Mouse (Mus musculus) hindbrain, embryonic 11.5 days (tissue): Measurements from ENCODE around the gene Gnpat. TPM values are rescaled to one million over a fixed set of nuclear protein-coding genes. Genes with fewer than 3 reads are reported as not detected.
"Not testable (repeated sequence)": the region's sequence is repeated elsewhere in the genome, so short reads cannot be mapped to it uniquely, and the experiment has no call there.

Experiments used
- ATAC-seq: fragments of 200-750 bp; cut with Nextera tagmentation; 2 replicates; pipeline ENCODE4 v1.8.0; 2017; ENCODE audit warnings: mild to moderate bottlenecking, moderate TSS enrichment, moderate library complexity; ENCODE audit not compliant: low FRiP score
- DNase-seq: peaks from one replicate; pipeline ENCODE4 v3.0.0-alpha.2; 2015; ENCODE audit warnings: low spot score
- H3K27ac ChIP-seq: fragments of 300-500 bp; sonication (generic); 2 replicates; pipeline ENCODE4 v1.5.1; 2014; ENCODE audit warnings: mild to moderate bottlenecking, low read depth, low read length
- H3K27me3 ChIP-seq: fragments of 300-500 bp; sonication (generic); 2 replicates; pipeline ENCODE4 v1.6.1; 2014; ENCODE audit warnings: mild to moderate bottlenecking, low read length, moderate library complexity, mixed read lengths; ENCODE audit not compliant: control insufficient read depth, insufficient read depth
- H3K36me3 ChIP-seq: fragments of 300-500 bp; sonication (generic); 2 replicates; pipeline ENCODE4 v1.6.1; 2014; ENCODE audit warnings: mild to moderate bottlenecking, low read length, moderate library complexity, mixed read lengths; ENCODE audit not compliant: control insufficient read depth, insufficient read depth
- H3K4me1 ChIP-seq: fragments of 300-500 bp; sonication (generic); replicated peaks from 2 replicates; pipeline ENCODE4 v1.6.1; 2014; ENCODE audit warnings: low read length, mixed read lengths; ENCODE audit not compliant: control insufficient read depth, insufficient read depth
- H3K4me2 ChIP-seq: fragments of 300-500 bp; sonication (generic); replicated peaks from 2 replicates; pipeline ENCODE4 v1.6.1; 2014; ENCODE audit warnings: mild to moderate bottlenecking, low read depth, low read length
- H3K4me3 ChIP-seq: fragments of 300-500 bp; sonication (generic); 2 replicates; pipeline ENCODE4 v1.5.1; 2014; ENCODE audit warnings: low read depth, low read length
- H3K9ac ChIP-seq: fragments of 300-500 bp; sonication (generic); 2 replicates; pipeline ENCODE4 v1.6.1; 2014; ENCODE audit warnings: low read depth, low read length
- H3K9me3 ChIP-seq: fragments of 300-500 bp; sonication (generic); 2 replicates; pipeline ENCODE4 v1.6.1; 2016; ENCODE audit warnings: low read length; ENCODE audit not compliant: control insufficient read depth
- WGBS: fragments of 180-500 bp; shearing (Covaris S2); extraction: QIAGEN DNeasy Blood & Tissue Kit; methylation state at CpG from one replicate; pipeline ENCODE4 v1.1.7; 2014; 5-methylcytosine and 5-hydroxymethylcytosine counted together
- polyA plus RNA-seq: library from polyadenylated mRNA; unstranded; fragments of >200 nt; fragmentation: Nextera tagmentation; extraction: Ambion mirVana; gene quantifications from 2 replicates; pipeline ENCODE4 v1.2.1, GENCODE M21; 2014

Gene Gnpat
- polyA plus RNA-seq, 1 experiment from 2014 or later = 110 TPM

DNA sequence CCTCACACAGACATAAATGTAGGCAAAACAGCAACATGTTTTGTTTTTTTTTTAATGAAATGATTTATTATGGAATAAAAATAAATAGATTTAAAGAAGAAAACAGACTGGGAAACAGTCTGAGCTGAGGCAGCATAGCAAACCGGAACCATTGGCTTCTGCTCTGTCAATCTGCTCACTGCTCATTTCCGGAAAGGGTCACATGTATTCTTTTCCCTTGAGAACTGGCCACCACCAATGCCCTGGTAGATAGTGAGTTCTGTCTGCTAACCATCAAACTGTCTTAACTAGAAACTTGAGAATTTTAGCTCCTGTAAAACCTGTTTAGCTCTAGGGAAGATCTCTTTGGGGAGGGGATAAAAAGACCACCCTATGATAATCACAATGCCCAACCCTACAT lies 25.9 kb upstream of the Gnpat start:
- Histone ChIP-seq H3K9ac (no peak overlapping the region), H3K9me3 (no peaks in the 10 kb centered on the region), H3K4me1 (no peaks in the 10 kb centered on the region), H3K36me3 (peaks cover 13% of the 10 kb centered on the region; the same call in 1 of the 2 replicates), H3K4me3 (no peak overlapping the region), H3K4me2 (no peak overlapping the region), H3K27ac (no peak overlapping the region), H3K27me3 (no peaks in the 10 kb centered on the region)
- ATAC-seq (no peak), DNase-seq (no peak)
- 84% methylated on average over 2 of the region's 2 CpGs for WGBS

DNA sequence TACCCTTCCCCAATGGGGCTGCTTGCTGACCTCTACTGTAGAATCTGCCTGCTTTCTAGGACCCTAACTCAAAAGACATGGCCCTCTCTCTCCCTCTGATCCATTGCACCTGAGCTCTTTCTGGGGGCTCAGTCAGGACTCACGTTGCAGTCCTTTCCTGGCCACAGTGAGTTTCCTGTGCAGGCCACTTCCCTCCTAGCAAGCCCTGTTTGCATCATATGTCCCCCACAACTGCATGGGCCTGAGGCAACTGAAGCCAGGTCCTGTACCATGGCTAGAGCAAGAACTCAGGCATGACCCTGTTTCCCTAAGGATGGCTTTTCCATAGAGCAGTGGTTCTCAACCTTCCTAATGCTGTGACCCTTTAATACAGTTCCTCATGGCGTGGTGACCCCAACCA lies 24.9 kb upstream of the Gnpat start:
- H3K27me3 ChIP-seq = no peaks in the 10 kb centered on the region
- ATAC-seq (no peak), DNase-seq (no peak)
- 77% methylated on average over 2 of the region's 2 CpGs for WGBS
- H3K4me3 ChIP-seq = no peak overlapping the region
- H3K4me1 ChIP-seq = no peaks in the 10 kb centered on the region
- H3K36me3 ChIP-seq = peaks cover 13% of the 10 kb centered on the region; the same call in 1 of the 2 replicates
- no peak overlapping the region for H3K27ac ChIP-seq
- H3K9ac ChIP-seq = no peak overlapping the region
- H3K4me2 ChIP-seq = no peak overlapping the region
- H3K9me3 ChIP-seq = no peaks in the 10 kb centered on the region

DNA sequence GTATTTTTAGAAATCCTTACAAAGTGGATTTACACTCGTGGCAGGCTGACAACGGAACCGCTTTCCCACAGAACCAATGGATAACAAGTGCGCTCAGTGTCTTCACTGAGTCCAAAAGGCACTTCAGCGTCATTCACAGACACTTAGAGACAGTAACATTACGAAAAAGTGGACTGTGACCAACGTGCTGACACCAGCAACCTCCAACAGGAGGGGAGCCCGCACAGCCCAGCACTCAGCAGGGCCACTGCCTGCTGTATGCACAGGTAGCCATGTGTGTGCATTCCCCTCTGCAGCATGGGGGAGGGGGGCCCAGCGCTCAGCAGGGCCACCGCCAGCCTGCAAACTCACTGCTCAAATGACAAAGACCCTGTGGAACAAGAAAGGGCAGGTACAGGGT lies 23.5 kb upstream of the Gnpat start:
- no peak for ATAC-seq
- 94% methylated on average over 10 of the region's 10 CpGs for WGBS

DNA sequence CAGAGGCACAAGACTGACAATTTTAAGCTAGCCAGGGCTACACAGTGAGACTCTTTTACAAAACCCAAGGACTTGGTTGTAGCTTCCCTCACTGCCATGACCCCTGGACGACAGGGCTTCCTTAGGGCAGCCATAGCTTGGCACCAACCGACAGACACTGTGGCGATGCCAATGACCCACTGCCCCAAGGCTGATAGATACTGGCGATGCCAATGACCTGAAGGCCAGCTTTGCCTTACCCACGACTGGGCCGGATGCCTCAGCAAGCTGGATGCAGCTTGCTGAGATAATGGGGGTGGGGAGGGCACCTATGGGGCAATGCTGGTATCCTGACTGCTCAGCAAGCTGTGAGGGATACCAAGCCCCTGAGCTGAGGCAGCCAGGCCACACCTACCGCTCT lies 21.9 kb upstream of the Gnpat start:
- Histone ChIP-seq H3K9ac (no peak overlapping the region), H3K4me2 (no peak overlapping the region), H3K27me3 (no peaks in the 10 kb centered on the region), H3K27ac (no peak overlapping the region), H3K36me3 (peaks cover 13% of the 10 kb centered on the region; the same call in 1 of the 2 replicates), H3K4me3 (no peak overlapping the region), H3K4me1 (no peaks in the 10 kb centered on the region), H3K9me3 (no peaks in the 10 kb centered on the region)
- WGBS = 91% methylated on average over 7 of the region's 7 CpGs
- no peak for ATAC-seq
- no peak for DNase-seq

More for the DNA sequence above, 23.5 kb upstream of the Gnpat start:
- Histone ChIP-seq H3K4me2 (no peak overlapping the region), H3K9ac (no peak overlapping the region), H3K9me3 (no peaks in the 10 kb centered on the region), H3K4me3 (no peak overlapping the region), H3K27ac (no peak overlapping the region), H3K4me1 (no peaks in the 10 kb centered on the region), H3K36me3 (peaks cover 13% of the 10 kb centered on the region; the same call in 1 of the 2 replicates), H3K27me3 (no peaks in the 10 kb centered on the region)
- DNase-seq = no peak

DNA sequence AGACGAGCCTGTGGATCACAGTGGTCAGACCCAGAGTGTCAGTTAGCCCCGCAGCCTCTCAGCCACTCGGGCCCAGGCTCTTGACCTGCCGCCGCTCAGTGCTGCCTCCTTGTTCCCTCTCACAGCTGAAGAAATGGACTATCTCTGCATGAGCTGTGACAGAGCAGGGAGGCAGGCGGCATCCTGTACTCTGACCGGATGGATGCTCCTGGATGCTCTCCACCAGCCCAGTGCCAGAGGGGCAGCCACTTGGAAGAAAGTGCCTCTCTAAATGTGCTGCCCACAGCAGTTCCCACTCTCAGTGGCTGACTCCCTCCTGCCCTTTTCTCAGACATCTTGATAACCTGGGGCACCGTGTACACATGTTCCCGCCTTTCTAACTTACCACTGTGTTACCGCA lies 21.1 kb upstream of the Gnpat start:
- ATAC-seq (no peak), DNase-seq (no peak)
- Histone ChIP-seq H3K4me1 (no peaks in the 10 kb centered on the region), H3K4me2 (no peak overlapping the region), H3K9me3 (no peaks in the 10 kb centered on the region), H3K27ac (no peak overlapping the region), H3K9ac (no peak overlapping the region), H3K4me3 (no peak overlapping the region), H3K36me3 (peaks cover 13% of the 10 kb centered on the region; the same call in 1 of the 2 replicates), H3K27me3 (no peaks in the 10 kb centered on the region)
- 92% methylated on average over 10 of the region's 10 CpGs for WGBS

DNA sequence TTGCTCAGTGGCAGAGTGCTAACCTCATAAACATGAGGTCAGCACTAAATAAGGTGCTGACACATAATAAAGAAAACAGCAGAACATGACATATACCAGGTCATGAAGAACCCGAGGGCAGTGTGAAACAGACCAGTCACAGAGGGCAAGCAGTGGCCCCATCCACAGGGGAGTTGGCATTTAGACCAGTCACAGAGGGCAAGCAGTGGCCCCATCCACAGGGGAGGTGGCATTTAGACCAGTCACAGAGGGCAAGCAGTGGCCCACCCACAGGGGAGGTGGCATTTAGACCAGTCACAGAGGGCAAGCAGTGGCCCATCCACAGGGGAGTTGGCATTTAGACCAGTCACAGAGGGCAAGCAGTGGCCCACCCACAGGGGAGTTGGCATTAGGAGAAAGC lies 19.9 kb upstream of the Gnpat start:
- not testable (repeated sequence) for H3K27ac ChIP-seq, H3K9ac ChIP-seq, ATAC-seq, H3K4me1 ChIP-seq, H3K4me2 ChIP-seq, H3K4me3 ChIP-seq, H3K9me3 ChIP-seq, H3K27me3 ChIP-seq, DNase-seq
- peaks cover 13% of the 10 kb centered on the region; the same call in 1 of the 2 replicates for H3K36me3 ChIP-seq
- 86% methylated on average over 1 of the region's 1 CpGs for WGBS

DNA sequence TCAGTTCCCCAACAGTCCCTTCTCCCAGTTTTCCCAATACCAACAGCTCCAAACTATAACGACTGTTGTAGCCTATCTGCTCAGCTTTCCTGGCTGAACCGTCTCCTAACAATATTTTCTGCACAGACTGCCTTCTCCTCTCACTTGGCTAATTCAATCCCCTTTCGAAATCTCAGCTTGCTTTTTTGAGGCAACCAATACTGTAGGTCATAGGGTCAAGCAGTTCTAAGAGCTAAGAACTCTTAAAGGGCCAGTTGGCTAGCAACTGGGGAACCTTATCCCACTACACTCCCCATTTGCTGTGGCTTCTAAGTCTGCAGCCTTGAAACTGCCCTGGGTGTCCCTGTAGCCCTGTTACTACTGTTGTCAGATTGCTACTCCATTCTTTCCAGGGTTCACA lies 17.7 kb upstream of the Gnpat start:
- Histone ChIP-seq H3K4me3 (no peak overlapping the region), H3K9ac (no peak overlapping the region), H3K27me3 (no peaks in the 10 kb centered on the region), H3K9me3 (no peaks in the 10 kb centered on the region), H3K36me3 (peaks cover under 1% of the 10 kb centered on the region; the same call in 1 of the 2 replicates), H3K4me2 (no peak overlapping the region), H3K27ac (no peak overlapping the region), H3K4me1 (no peaks in the 10 kb centered on the region)
- ATAC-seq (no peak), DNase-seq (no peak)
- whole genome bisulfite sequencing = 77% methylated on average over 3 of the region's 3 CpGs

DNA sequence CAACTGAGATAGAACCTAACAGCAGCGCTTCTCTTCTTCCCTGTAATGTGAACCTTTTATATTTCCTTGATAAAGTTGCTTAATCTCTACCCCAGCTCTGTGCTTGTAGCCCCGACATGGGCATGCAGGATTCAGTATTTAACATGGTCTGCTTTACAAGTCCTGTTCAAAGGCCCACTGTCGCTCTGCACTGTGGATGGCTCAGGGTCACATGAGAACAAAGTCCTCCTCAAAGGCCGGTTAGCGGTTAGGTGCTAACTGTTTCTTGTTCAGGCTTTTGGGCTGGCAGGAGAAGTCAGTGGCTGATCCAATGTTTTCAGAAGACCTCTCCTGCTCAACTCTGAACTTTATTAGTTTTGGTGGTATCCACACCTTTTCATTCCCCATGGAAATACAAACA lies 17.3 kb upstream of the Gnpat start:
- no peaks in the 10 kb centered on the region; the same call in 1 of the 2 replicates for H3K36me3 ChIP-seq
- no peak overlapping the region for H3K9ac ChIP-seq
- H3K4me2 ChIP-seq = no peak overlapping the region
- 94% methylated on average over 5 of the region's 5 CpGs for WGBS
- no peak overlapping the region for H3K27ac ChIP-seq
- no peaks in the 10 kb centered on the region for H3K27me3 ChIP-seq
- DNase-seq = no peak
- no peaks in the 10 kb centered on the region for H3K9me3 ChIP-seq
- H3K4me1 ChIP-seq = no peaks in the 10 kb centered on the region
- ATAC-seq = no peak
- no peak overlapping the region for H3K4me3 ChIP-seq

DNA sequence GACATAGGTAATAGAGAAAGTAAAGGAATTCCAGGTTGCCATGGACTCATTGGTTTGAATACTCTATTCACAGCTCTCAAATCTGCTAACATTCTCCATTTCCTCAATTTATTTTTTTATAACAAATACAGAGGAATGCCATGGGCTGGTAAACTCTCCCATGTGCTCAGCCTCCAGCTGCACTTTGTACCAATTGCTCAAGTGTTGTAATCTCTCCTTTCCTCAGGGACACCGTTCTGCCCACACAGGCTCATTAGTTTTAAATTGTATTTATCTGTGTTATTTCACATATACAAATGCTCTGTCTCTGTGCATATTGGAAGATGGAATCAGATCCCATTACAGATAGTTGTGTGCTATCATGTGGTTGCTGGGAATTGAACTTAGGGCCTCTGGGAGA lies 9.3 kb upstream of the Gnpat start:
- Histone ChIP-seq H3K27ac (no peak overlapping the region), H3K4me3 (no peak overlapping the region), H3K4me1 (no peaks in the 10 kb centered on the region), H3K4me2 (no peak overlapping the region), H3K9me3 (no peaks in the 10 kb centered on the region), H3K27me3 (no peaks in the 10 kb centered on the region), H3K36me3 (peaks cover 17% of the 10 kb centered on the region), H3K9ac (no peak overlapping the region)
- DNase-seq (no peak), ATAC-seq (no peak)
- WGBS = 92% methylated on average over 1 of the region's 1 CpGs
